Mouse (Mus musculus) CH12.LX (cell line): ENCODE data around the gene Ifna4.

ENCODE experiments used
- CTCF ChIP-seq, 2 experiments: IDR thresholded peaks in 1 of 2; conservative IDR thresholded peaks in 1 of 2; 2 replicates each; pipeline ENCODE4 v1.5.1; 2011 to 2012; ENCODE audit warnings: low read depth in 2 of 2, low read length in 2 of 2, improper control_type of control experiment in 1 of 2, inconsistent platforms in 1 of 2, mild to moderate bottlenecking in 1 of 2, moderate library complexity in 1 of 2
- E2F4 ChIP-seq: IDR thresholded peaks from 2 replicates; pipeline ENCODE4 v1.6.1; 2011; ENCODE audit warnings: low read depth, low read length, improper control_type of control experiment; ENCODE audit not compliant: insufficient replicate concordance
- ELF1 ChIP-seq: IDR thresholded peaks from 2 replicates; pipeline ENCODE4 v1.6.1; 2014; ENCODE audit warnings: low read depth, mild to moderate bottlenecking, inconsistent platforms, low read length, improper control_type of control experiment
- EP300 ChIP-seq: IDR thresholded peaks from 2 replicates; pipeline ENCODE4 v1.6.1; 2011; ENCODE audit warnings: low read length, improper control_type of control experiment
- MAFK ChIP-seq: IDR thresholded peaks from 2 replicates; pipeline ENCODE4 v1.6.1; 2011; ENCODE audit warnings: low read length, improper control_type of control experiment; ENCODE audit not compliant: insufficient replicate concordance
- MAX ChIP-seq: IDR thresholded peaks from 2 replicates; pipeline ENCODE4 v1.6.1; 2011; ENCODE audit warnings: low read length, improper control_type of control experiment
- POLR2A ChIP-seq: IDR thresholded peaks from 2 replicates; pipeline ENCODE4 v1.6.1; 2011; ENCODE audit warnings: low read depth, mild to moderate bottlenecking, improper control_type of control experiment, low read length
- RAD21 ChIP-seq: IDR thresholded peaks from 2 replicates; pipeline ENCODE4 v1.6.1; 2011; ENCODE audit warnings: low read depth, mild to moderate bottlenecking, low read length, improper control_type of control experiment, moderate library complexity
- SIN3A ChIP-seq: IDR thresholded peaks from 2 replicates; pipeline ENCODE4 v1.6.1; 2012; ENCODE audit warnings: low read length, improper control_type of control experiment, inconsistent platforms

- TF ChIP-seq CTCF (conservative IDR thresholded peaks at IDR 0.05 in 1 of 2, IDR thresholded peaks at IDR 0.05 in 1 of 2; ENCODE audit: low read depth in 2 of 2, low read length in 2 of 2) = peak in 1 of 2 experiments; percentile 46; a peak in 2 of 4 replicates
- TF ChIP-seq EP300 = peak; percentile 44
- 0 out of 2 replicates have a peak, but pooled peaks have one; percentile 23 for TF ChIP-seq MAFK
- TF ChIP-seq POLR2A = no peak
- TF ChIP-seq ELF1 = no peak
- TF ChIP-seq SIN3A = no peak
- TF ChIP-seq MAX = no peak
- no peak for TF ChIP-seq E2F4
- no peak for TF ChIP-seq RAD21
Measured at GRCm38 (mm10) chr4:88876520-88876919, 34.9 kb downstream of the Ifna4 start.
